Mouse (Mus musculus) retina, postnatal 1 day (tissue): ENCODE measurements around the gene Cdiptos.

ENCODE experiments used
- DNase-seq: peaks from one replicate; pipeline ENCODE4 v3.0.0-alpha.2; 2012

Cdiptos gene

GRCm38 (mm10) chr7:126975950-126976866 lies at the start of gene Cdiptos:
Gene Cdiptos (minus strand): TSS chr7:126976098.
- DNase-seq: peak; percentile 98

- peak; percentile 89 for DNase-seq
These were observed 49.1 kb upstream of the Cdiptos start for GRCm38 (mm10) chr7:127024755-127025555.

DNA sequence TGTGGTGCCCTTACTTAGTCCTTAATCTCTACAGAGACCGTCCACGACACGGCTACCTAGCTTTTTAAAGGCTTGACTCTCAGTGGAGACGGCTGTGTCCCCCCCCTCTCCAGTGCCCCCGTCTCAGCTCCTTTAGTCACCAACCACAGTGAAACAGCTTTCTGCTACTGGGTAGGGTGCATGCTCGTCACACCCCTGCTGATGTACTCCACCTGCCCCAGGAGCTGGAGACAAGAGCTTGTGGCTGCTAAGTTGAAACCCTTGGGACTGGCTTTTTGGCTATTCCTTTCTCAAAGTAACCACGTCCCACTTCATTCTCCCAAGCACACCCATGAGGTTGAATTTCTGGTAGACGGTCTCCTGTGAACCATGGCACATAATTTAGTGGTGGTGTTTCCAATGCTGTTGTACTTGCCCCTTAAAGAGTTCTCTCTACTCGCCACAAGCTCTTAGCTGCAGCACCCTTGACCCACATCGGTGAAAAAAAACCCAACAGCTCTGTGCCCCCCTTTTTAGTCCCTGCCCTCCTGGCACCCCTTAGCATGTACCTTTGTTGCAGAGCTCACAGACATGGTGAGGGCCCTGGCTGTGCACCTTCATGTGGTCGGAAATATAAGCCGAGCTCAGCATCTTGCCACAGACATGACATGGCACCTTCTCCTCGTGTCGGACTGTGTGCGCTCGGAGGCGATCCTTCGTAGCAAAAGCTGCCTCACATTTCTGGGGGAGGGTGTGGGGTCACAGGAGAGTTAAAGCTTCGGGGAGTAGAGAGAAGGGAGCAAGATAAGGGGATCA lies 48.2 kb upstream of the Cdiptos start:
- DNase-seq: peak; percentile 10

DNA sequence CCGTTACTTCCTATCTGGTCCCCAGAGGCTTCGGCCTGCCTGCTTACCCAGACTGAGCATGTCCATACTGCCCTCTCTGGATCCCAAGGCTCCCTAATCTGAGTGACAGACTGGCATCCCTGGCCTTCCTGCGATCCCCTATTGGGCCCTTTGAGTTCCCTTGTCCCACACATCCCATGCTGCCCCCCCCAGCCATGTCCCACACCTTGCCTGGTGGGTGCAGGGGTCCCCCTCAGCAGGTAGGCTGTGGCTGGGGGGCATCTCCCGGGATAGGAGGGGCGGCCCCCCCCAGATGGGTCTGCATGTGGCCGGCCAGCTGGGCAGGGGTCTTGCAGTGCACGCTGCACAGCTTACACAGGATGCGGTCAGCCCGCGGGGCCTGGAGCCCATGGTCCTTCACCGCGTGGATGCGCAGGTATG lies 47.4 kb upstream of the Cdiptos start:
- peak; percentile 16 for DNase-seq

DNA sequence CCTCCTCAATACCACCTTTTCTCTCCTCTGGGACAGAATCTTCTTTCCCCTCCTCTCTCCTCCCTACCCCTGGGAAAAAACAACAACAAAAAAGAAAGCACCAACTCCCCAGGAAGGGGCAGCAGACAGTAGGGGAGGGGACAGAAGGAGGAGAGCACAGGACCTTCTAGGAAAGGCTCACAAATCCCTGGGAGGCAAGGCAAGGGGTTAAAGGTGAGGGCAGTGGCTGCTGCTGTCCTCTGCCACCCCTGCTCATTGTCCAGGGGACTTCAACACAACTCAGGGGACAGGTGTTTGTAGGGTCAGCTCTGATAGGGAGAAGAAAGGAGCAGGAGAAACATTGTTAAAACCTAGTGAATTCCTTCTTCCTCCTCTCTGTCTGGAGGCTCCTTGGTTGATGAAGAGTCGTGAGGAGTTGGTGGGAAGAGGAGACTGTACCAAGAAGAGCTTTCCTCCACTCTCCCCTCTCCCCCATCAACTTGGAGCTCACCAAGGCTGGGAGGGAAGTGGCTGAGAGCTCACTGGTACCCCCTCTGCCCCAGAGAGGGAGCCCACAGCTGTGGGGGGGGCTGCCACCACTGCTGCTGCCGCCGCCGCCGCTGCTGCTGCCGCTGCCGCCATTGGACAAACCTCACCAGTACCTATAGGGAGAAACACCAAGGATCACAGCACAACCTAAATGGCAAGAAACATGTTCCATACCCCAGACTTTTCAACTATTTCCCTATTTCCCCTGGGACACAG lies 46.8 kb upstream of the Cdiptos start:
- DNase-seq: no peak

DNA sequence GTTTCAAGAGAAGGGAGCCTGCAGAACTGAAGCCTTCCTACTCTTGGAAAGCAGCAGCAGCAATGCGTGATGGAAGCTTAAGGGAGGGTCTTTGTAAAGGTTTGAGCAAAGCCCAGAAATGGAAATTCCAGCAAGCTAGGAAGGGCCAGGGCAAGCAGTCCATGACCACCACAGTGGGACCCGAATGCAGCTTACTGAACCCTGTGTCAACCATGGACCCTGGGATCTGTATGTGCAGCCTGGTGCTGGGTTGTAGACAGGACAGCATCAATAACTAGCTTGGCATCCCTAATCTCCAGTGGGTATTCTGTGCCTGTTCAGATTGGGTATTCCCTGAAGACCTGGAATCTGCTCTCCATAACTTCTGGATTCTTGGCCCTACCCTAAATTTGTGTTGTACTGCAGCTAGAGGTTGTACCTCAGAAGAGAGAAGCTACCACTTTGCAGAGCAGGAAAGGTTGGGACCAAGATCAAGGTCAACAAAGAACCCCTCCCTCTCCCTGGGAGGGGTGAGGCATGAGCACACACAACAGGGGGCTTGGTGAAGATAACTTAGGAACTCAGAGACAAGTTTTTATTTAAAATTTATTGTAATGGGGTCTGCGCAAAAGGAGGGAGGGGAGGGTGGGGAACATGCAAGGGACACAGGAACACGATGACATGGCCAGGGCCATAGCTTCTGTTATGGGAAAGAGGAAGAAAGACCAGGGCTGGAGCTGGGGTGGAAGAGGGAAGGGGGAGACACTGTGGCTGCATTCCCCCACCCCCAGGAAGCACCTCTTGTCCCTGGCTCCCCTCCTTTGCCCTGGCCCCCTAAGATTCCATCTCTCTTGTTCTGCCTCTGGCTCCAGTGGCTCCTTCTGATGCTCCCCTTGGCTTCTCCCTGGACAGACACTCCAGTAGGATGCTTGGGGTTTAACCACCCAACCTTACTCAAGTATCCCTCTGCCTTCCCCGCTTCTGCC lies 45.9 kb upstream of the Cdiptos start:
- DNase-seq: no peak

DNA sequence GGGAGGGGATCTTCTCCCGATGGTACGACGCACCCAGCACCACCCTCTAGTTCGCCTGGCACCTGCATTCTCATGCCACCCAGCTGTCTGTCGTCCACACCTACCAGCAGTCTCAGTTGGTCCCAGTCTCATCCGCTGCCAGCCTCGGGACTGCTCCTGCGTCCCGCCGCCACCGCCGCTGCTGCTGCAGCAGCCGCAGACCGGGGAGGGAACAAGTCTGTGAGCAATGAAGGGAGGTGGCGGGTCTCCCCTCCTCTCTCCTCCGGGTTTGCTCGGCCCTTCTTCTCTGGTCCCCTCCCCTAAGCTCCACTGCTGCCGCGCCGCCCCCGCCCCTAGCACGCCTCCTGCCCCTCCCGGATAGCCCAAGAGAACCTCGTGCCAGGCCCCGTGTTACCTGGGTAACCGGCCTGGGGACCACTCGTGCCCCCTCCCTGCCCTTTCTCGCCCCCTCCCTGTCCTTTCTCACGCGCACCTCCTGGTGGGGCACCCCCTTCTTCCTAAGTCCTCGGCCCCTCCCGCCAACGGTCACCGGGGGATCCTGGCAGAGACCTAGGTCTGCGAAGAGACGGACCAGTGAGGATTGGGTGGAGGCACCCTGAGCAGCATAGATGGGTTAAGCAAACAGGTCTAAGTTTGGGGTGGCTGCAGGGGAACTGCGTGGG lies 45.1 kb upstream of the Cdiptos start, which contains the start of the genes Gm42742 and Prrt2:
TSS of gene Gm42742 (minus strand) at position 197 of the 662 bp plus-strand sequence.
TSS of gene Prrt2 (minus strand) at position 311 of the 662 bp plus-strand sequence.
- DNase-seq: peak; percentile 81

DNA sequence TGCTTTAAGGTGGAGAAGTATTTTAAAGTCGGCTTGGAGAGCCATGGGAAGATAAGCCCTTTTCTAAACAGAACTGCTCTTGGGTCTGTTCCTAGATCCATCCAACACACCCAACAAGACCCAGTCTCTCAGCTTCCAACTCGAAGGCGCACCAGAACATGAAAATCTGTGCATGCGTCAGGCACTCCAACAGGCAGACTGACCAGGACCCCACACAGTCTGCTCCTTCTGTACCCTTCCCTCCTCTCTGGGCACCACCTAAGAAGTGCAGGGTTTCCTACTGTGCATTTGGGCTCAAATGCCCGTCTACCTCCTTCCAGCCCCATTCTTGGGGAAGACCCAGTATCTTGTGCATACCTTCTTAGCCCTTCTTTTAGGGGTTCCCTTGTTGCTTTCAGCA lies 44.6 kb upstream of the Cdiptos start:
- no peak for DNase-seq

DNA sequence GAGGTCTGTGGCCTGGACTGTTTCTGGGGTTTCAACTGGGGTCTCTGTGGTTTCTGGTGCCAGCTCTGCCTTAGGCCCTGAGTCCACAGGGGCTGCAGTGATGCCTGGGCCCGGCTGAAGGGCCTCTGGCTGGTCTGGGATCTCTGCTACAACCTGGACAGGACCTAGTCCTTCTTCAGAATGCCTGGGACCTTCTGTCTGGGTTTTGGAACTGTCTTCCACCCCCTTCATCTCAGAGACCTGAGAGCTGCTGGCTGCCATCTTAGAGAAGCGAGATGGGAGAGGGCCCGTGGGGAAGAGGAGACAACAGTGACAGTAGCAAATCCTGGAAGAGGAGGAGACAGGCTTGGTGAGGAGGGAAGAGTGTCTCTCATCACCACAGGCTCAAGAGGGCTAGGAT lies 44.1 kb upstream of the Cdiptos start:
- no peak for DNase-seq

- no peak for DNase-seq
These were observed 43.5 kb upstream of the Cdiptos start for GRCm38 (mm10) chr7:127019306-127019960.

DNA sequence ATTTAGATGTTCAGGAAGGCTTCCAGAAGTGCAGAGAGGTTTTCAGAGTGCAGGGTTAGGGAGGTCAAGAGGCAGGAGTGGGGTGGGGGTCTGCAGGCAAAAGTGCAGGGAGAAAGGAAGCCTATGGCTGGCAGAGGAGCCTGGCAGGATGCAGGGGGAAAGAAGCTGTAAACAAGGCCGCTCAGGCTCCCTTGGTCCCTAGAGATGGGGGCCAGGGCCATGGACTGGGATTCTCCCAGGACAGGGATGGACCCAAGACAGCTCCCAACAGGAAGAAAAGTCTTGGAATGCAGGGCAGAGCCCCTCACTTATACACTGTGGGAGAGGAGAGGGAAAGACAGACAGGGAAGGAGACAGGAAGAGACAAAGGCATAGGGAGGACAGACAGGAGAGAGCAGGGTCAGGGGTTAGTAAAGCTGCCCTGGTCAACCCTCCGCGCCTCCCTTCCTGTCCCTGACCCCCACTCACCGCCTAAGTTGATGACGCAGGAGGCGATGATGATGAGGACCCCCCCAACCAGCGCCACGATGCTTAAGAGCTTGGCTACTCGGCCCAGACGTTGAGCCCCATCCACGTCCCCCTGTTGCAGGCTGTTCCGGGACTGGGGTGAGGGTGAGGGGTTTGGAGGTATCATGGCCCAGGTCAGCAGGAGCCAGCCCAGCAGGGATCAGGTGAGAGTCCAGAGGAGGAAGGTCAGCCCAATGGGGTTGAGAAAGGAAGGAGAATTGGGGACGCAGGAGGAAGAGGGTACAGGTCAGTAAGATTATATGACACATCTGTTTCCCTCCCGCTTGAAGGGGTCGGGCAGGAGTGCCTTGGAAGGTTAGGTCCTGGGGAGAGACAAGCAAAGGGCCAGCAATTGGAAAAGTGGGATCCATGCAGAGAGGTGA lies 42.8 kb upstream of the Cdiptos start:
- DNase-seq: no peak

DNA sequence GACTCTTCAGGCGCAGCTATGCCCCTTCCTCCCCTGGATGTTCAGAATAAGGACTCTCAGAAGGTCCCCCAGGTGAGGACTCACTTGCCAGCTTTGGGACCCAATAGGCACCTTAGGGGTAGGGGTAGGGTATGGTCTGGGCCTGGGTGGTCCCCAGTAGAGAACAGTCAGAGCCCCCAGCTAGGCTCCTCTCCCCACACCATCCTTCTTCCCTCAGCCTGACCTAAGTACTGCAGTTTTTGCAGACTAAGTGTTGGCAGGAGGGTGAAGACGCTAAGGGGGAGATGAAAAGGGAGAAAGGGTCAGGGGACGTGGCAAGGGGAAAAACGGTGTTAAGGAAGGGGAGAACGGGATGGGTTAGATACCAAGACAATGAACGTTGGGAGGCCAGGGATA lies 42.0 kb upstream of the Cdiptos start:
- no peak for DNase-seq

GRCm38 (mm10) chr7:127016971-127017949 lies 41.4 kb upstream of the Cdiptos start, which contains the start of gene Pagr1a:
Gene Pagr1a (minus strand): TSS chr7:127017352.
- peak; percentile 99 for DNase-seq

DNA sequence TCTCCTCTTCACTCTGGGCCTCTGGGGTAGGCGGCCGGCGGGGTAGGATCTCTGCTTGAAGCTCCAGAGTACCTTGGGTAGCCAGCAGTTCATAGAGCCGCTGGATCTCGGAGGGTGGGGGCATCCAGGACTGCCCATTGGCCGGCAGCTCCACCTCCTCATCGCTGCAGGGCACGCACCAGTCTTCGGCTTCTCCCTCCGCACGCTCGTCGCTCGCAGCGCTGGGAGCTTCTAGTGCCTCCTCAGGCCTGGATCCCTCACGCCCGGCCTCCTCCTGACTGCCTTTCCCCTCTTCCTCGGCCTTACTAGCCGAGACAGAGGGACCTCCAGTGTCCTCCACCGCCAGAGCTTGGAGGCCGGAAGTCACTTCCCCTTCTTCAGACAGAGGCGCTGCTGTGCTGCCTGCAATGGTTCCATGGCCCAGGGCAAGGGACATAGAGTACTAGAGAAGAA lies 40.6 kb upstream of the Cdiptos start:
- DNase-seq: no peak

- no peak for DNase-seq
These were observed 40.4 kb upstream of the Cdiptos start, which contains the start of gene Pagr1b for GRCm38 (mm10) chr7:127016481-127016485. Gene Pagr1b (minus strand): TSS chr7:127016484.

DNA sequence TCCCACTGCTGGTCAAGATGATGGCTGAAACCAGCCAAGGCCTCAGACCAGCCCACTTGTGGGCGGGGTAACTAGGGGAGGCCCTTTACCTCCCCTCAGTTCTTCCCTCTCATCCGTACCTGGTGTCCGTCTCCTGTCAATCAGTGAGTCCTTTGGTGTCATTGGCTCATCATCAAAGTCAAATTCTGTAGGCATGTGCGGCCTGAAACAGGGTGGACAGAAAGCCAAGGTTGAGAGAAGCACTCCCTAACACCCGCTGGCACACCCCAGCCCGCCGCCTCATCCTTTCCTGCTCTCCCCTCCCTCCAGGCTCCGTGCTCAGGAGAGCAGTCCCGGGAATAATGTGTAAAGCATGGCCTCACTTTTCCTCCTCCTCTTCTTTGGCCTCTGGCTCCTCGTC lies 40.2 kb upstream of the Cdiptos start:
- peak; percentile 58 for DNase-seq

GRCm38 (mm10) chr7:127014993-127015392 lies 39.1 kb upstream of the Cdiptos start:
- no peak for DNase-seq

- peak; percentile 32 for DNase-seq
These were observed 38.4 kb upstream of the Cdiptos start, which contains the start of gene Mvp for GRCm38 (mm10) chr7:127014320-127014719. Gene Mvp (minus strand): TSS chr7:127014621.
